Mouse (Mus musculus): ENCODE measurements around the gene Nanog.

DNA sequence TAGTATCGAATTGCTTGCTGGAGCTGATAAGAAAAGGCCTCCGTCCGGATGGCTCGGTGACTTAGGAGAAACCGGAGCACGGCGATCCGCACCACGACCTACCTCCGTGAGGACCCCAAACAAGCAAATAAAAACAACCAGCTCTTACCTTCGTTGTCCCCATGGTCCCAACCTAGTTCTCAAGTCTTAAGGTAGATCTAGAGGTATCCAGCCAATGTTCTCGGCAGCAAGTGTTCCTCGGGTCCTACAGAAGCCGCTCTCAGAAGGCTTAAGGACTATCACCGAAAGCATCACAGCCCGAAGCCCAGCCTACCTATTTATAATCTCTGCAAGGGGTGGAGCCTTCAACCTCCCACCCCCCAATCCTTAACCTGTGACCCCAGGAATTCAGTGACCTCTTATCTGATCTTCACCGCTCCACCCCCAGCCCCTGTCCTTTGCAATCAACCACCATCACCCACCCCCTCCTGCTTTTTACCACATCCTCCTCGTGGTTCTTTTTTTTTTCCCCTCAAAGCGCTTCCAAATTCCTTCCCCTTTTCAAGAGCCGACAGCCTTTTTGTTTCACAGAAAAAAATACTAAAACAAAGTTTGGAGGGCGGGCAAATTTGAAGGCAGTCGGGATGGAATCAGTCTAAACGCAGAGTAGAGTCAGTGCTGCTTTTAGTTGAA is 35.1 kb downstream of the Nanog start:
- no peak for TF ChIP-seq POLR2A (IDR thresholded peaks at IDR 0.05; ENCODE audit: low read depth, low read length)
- TF ChIP-seq CTCF (conservative IDR thresholded peaks at IDR 0.05; ENCODE audit: insufficient read depth, insufficient read length, low read depth, low read length), result no peak

All from kidney, adult 2 months (tissue).